Comparison of ENCODE assay signal across 24 mouse cellular contexts in genomic region chr4:111519267-111519666, GRCm38 (mm10).
A peak's percentile ranks its signal among the peaks of the same experiment; 100 is the strongest.
DNase-seq lines count a peak whose midpoint lies in the region; ATAC-seq lines count a peak whose summit lies in the region.
"Had no signal": no experiment of that assay in that cellular context is flagged by ENCODE, and none has a peak within 500 bp of the region (broad histone marks: within the 10 kb centered on the region; RNA-seq: fewer than 3 reads in every experiment).

No protein-coding gene starts in this region.

- no peak overlapping the region for H3K27ac ChIP-seq in heart, embryonic 10.5 days
- no peak overlapping the region for H3K27ac ChIP-seq in intestine, embryonic 14.5 days (ENCODE audit: low read depth)
- no peak overlapping the region for H3K27ac ChIP-seq in intestine, embryonic 15.5 days
- H3K27ac ChIP-seq: embryonic facial prominence, embryonic 10.5 days; embryonic facial prominence, embryonic 12.5 days; forebrain, embryonic 13.5 days; forebrain, embryonic 15.5 days had no signal

- no peak overlapping the region for H3K9ac ChIP-seq in intestine, embryonic 14.5 days (ENCODE audit: low read length)
- H3K9ac ChIP-seq in intestine, embryonic 15.5 days = no peak overlapping the region
- H3K9ac ChIP-seq: embryonic facial prominence, embryonic 12.5 days; forebrain, embryonic 13.5 days; forebrain, embryonic 15.5 days had no signal

- 68% methylated on average over 3 of the region's 3 CpGs for WGBS in heart, embryonic 10.5 days
- WGBS in intestine, embryonic 14.5 days = 62% methylated on average over 3 of the region's 3 CpGs
- 68% methylated on average over 3 of the region's 3 CpGs for WGBS in intestine, embryonic 15.5 days

- peak; percentile 55; the same call in 1 of the 2 replicates for ATAC-seq in frontal cortex, adult (ENCODE audit: low TSS enrichment)
- no peak for ATAC-seq in intestine, embryonic 14.5 days (replicated peaks; ENCODE audit: low FRiP score, low TSS enrichment, low read depth)
- ATAC-seq in intestine, embryonic 15.5 days = no peak
- ATAC-seq: activated CD4-positive, CD25-positive, alpha-beta regulatory T cell, adult 4 months; CD4-positive, CD25-positive, alpha-beta regulatory T cell, adult 4 months; forebrain, embryonic 13.5 days; forebrain, embryonic 15.5 days; Patski had no signal

- DNase-seq in frontal cortex, postnatal 36 days (ENCODE audit: low spot score in 2 of 2) = no peak
- peak; percentile 64 for DNase-seq in heart, embryonic 10.5 days (ENCODE audit: low spot score)
- no peak for DNase-seq in heart, postnatal 25 days (ENCODE audit: low spot score)
- DNase-seq in intestine, embryonic 14.5 days (ENCODE audit: low spot score) = peak; percentile 10
- DNase-seq: adrenal gland, adult 8-10 months; adrenal gland, postnatal 14 days; adrenal gland, postnatal 36 days; B cell, adult 2 months; cerebellum, adult 11-12 months; cerebellum, adult 2 months; cerebellum, adult 9-10 months; cerebellum, postnatal 10 days; cerebellum, postnatal 25 days had no signal

- intact Hi-C loops in heart, postnatal 25 days (cut with DNase I) = no loop called here

- peaks cover 18% of the 10 kb centered on the region; the same call in 1 of the 2 replicates for H3K4me1 ChIP-seq in heart, embryonic 10.5 days
- peaks cover 4% of the 10 kb centered on the region; the same call in 1 of the 2 replicates for H3K4me1 ChIP-seq in intestine, embryonic 14.5 days (replicated peaks; ENCODE audit: control insufficient read depth, insufficient read depth, low read length)
- H3K4me1 ChIP-seq in intestine, embryonic 15.5 days (replicated peaks) = no peaks in the 10 kb centered on the region
- H3K4me1 ChIP-seq: embryonic facial prominence, embryonic 12.5 days; forebrain, embryonic 13.5 days; forebrain, embryonic 15.5 days had no signal

- H3K4me3 ChIP-seq in heart, embryonic 10.5 days = no peak overlapping the region
- no peak overlapping the region for H3K4me3 ChIP-seq in intestine, embryonic 14.5 days (ENCODE audit: low read depth, low read length)
- H3K4me3 ChIP-seq in intestine, embryonic 15.5 days (replicated peaks) = no peak overlapping the region
- H3K4me3 ChIP-seq: embryonic facial prominence, embryonic 10.5 days; embryonic facial prominence, embryonic 12.5 days; forebrain, embryonic 13.5 days; forebrain, embryonic 15.5 days had no signal

- no peaks in the 10 kb centered on the region for H3K27me3 ChIP-seq in heart, embryonic 10.5 days (ENCODE audit: insufficient read depth, poor library complexity, severe bottlenecking)
- no peaks in the 10 kb centered on the region for H3K27me3 ChIP-seq in intestine, embryonic 14.5 days (replicated peaks; ENCODE audit: control insufficient read depth, insufficient read depth, low read length)
- H3K27me3 ChIP-seq in intestine, embryonic 15.5 days (replicated peaks) = no peaks in the 10 kb centered on the region
- H3K27me3 ChIP-seq: CH12.LX; embryonic facial prominence, embryonic 12.5 days; forebrain, embryonic 13.5 days; forebrain, embryonic 15.5 days; Patski had no signal

- no peaks in the 10 kb centered on the region for H3K36me3 ChIP-seq in heart, embryonic 10.5 days
- no peaks in the 10 kb centered on the region for H3K36me3 ChIP-seq in intestine, embryonic 14.5 days (ENCODE audit: control insufficient read depth, insufficient read depth, low read length)
- H3K36me3 ChIP-seq in intestine, embryonic 15.5 days = no peaks in the 10 kb centered on the region
- H3K36me3 ChIP-seq: embryonic facial prominence, embryonic 10.5 days; embryonic facial prominence, embryonic 12.5 days; forebrain, embryonic 15.5 days; G1E had no signal

- H3K9me3 ChIP-seq in heart, embryonic 10.5 days = no peaks in the 10 kb centered on the region
- H3K9me3 ChIP-seq in intestine, embryonic 14.5 days (ENCODE audit: control insufficient read depth, low read length) = no peaks in the 10 kb centered on the region
- H3K9me3 ChIP-seq in intestine, embryonic 15.5 days = no peaks in the 10 kb centered on the region
- H3K9me3 ChIP-seq: embryonic facial prominence, embryonic 10.5 days; embryonic facial prominence, embryonic 12.5 days; forebrain, embryonic 13.5 days; forebrain, embryonic 15.5 days had no signal

- no peak overlapping the region for H3K4me2 ChIP-seq in intestine, embryonic 14.5 days (ENCODE audit: low read length)
- no peak overlapping the region for H3K4me2 ChIP-seq in intestine, embryonic 15.5 days (replicated peaks)
- H3K4me2 ChIP-seq: embryonic facial prominence, embryonic 12.5 days; forebrain, embryonic 13.5 days; forebrain, embryonic 15.5 days had no signal

Comparison
In these comparisons a context has a peak if more than half of its experiments do, and no peak if none do; other contexts are left out.
1. DNase-seq: peak in heart, embryonic 10.5 days (single experiment) and intestine, embryonic 14.5 days (single experiment); none in frontal cortex, postnatal 36 days (0 of 2) and heart, postnatal 25 days (single experiment).